Mouse (Mus musculus): Measurements from ENCODE around the gene Nbas. TPM values are rescaled to one million over a fixed set of nuclear protein-coding genes. Genes with fewer than 3 reads are reported as not detected.

Nbas gene
- polyA plus RNA-seq, 1 experiment from 2014 or later, result 11.5 TPM

- no peaks in the 10 kb centered on the region for H3K4me1 ChIP-seq (replicated peaks)
- H3K9ac ChIP-seq, result no peak overlapping the region
- H3K27ac ChIP-seq (ENCODE audit: poor library complexity, severe bottlenecking), result no peak overlapping the region
- peaks cover 14% of the 10 kb centered on the region for H3K36me3 ChIP-seq
- WGBS, result 73% methylated on average over 3 of the region's 3 CpGs
- ATAC-seq (ENCODE audit: insufficient number of reproducible peaks, low FRiP score), result no peak
- H3K4me3 ChIP-seq, result no peak overlapping the region
- no peaks in the 10 kb centered on the region for H3K9me3 ChIP-seq (replicated peaks)
- no peak overlapping the region for H3K4me2 ChIP-seq
- H3K27me3 ChIP-seq (replicated peaks), result no peaks in the 10 kb centered on the region
Observed at GRCm38 (mm10) chr12:13303037-13303436, 34.1 kb downstream of the Nbas start.

DNA sequence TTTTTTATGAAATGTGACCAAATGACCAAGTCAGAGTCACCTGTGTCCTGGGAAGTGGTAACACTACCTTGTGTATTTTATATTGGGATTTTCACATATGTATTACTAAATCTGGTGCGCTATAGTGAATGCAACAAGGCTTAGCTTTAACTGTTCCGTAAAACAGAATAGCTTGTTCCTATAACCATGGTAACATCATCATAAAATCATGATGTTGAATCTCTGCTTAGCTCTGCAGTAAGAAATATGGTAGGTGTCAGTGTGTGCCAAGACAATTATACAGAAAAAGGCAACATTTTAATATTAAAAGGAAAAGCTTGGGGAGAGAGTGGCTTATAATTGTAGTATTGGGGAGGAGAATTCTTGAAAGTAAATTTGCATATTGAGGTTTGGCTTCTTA lies 45.0 kb downstream of the Nbas start:
- Histone ChIP-seq H3K4me3 (no peak overlapping the region), H3K27me3 (replicated peaks) (no peaks in the 10 kb centered on the region), H3K27ac (ENCODE audit: poor library complexity, severe bottlenecking) (no peak overlapping the region), H3K36me3 (peaks cover 26% of the 10 kb centered on the region), H3K4me1 (replicated peaks) (no peaks in the 10 kb centered on the region), H3K4me2 (no peak overlapping the region), H3K9ac (no peak overlapping the region), H3K9me3 (replicated peaks) (no peaks in the 10 kb centered on the region)
- ATAC-seq (ENCODE audit: insufficient number of reproducible peaks, low FRiP score), result no peak
- WGBS, result 93% methylated on average over 2 of the region's 2 CpGs

DNA sequence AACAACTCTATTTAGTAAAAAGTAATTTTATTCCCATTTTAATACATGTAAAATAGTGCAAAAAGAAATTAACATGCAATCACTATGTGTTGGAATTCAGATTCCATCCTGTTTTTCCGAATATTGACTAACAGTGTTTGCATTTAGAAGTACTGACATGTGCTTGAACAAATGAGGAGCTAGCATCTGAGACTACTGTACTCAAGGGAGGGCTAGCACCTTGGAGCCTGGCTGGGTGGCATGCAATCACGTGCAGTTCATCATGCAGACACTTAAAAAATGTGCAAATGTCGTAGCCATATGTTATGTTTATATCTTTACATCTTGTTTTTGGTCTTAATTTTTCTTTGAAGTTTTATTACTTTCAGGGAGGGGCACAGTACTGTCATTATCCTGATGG lies 45.5 kb downstream of the Nbas start:
- 82% methylated on average over 3 of the region's 3 CpGs for WGBS
- H3K9me3 ChIP-seq (replicated peaks), result no peaks in the 10 kb centered on the region
- peaks cover 26% of the 10 kb centered on the region for H3K36me3 ChIP-seq
- ATAC-seq (ENCODE audit: insufficient number of reproducible peaks, low FRiP score), result no peak
- no peak overlapping the region for H3K9ac ChIP-seq
- H3K4me3 ChIP-seq, result no peak overlapping the region
- no peaks in the 10 kb centered on the region for H3K4me1 ChIP-seq (replicated peaks)
- no peaks in the 10 kb centered on the region for H3K27me3 ChIP-seq (replicated peaks)
- no peak overlapping the region for H3K4me2 ChIP-seq
- no peak overlapping the region for H3K27ac ChIP-seq (ENCODE audit: poor library complexity, severe bottlenecking)

- Histone ChIP-seq H3K27me3 (replicated peaks) (no peaks in the 10 kb centered on the region), H3K9ac (no peak overlapping the region), H3K36me3 (peaks cover 23% of the 10 kb centered on the region), H3K4me3 (no peak overlapping the region), H3K9me3 (replicated peaks) (no peaks in the 10 kb centered on the region), H3K4me2 (no peak overlapping the region), H3K27ac (ENCODE audit: poor library complexity, severe bottlenecking) (no peak overlapping the region), H3K4me1 (replicated peaks) (no peaks in the 10 kb centered on the region)
- WGBS, result 80% methylated on average over 1 of the region's 1 CpGs
- no peak for ATAC-seq (ENCODE audit: insufficient number of reproducible peaks, low FRiP score)
Observed at GRCm38 (mm10) chr12:13315081-13315480, 46.1 kb downstream of the Nbas start.

DNA sequence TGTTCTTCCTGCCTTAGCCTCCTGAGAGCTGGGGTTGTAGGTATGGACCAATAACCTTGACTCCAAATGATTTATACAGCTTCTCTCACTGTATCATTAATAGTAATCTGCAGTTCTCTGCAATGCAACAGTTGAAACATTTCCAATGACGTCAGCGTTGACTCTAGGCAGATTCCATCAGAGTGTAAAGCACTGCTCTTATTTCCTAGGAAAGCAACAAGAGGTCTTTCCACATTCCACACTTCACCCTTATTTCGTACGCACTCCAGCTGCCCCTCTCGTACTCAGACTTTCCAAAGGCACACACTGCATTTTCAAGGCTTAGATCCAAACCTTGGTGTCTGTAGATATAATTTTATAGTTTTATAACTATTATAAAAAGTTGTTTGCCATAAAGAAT lies 73.6 kb downstream of the Nbas start:
- Histone ChIP-seq H3K4me2 (no peak overlapping the region), H3K27ac (ENCODE audit: poor library complexity, severe bottlenecking) (no peak overlapping the region), H3K27me3 (replicated peaks) (no peaks in the 10 kb centered on the region), H3K4me3 (no peak overlapping the region), H3K4me1 (replicated peaks) (no peaks in the 10 kb centered on the region), H3K36me3 (peaks cover 14% of the 10 kb centered on the region; the same call in 1 of the 2 replicates), H3K9ac (no peak overlapping the region), H3K9me3 (replicated peaks) (no peaks in the 10 kb centered on the region)
- no peak for ATAC-seq (ENCODE audit: insufficient number of reproducible peaks, low FRiP score)
- WGBS, result 56% methylated on average over 5 of the region's 5 CpGs

GRCm38 (mm10) chr12:13356201-13356600 lies 87.3 kb downstream of the Nbas start:
- Histone ChIP-seq H3K27me3 (replicated peaks) (no peaks in the 10 kb centered on the region), H3K4me2 (no peak overlapping the region), H3K9me3 (replicated peaks) (no peaks in the 10 kb centered on the region), H3K4me3 (no peak overlapping the region), H3K9ac (no peak overlapping the region), H3K27ac (ENCODE audit: poor library complexity, severe bottlenecking) (no peak overlapping the region), H3K36me3 (peaks cover 12% of the 10 kb centered on the region), H3K4me1 (replicated peaks) (no peaks in the 10 kb centered on the region)
- WGBS, result 89% methylated on average over 10 of the region's 10 CpGs
- ATAC-seq (ENCODE audit: insufficient number of reproducible peaks, low FRiP score), result no peak

- no peak for ATAC-seq (ENCODE audit: insufficient number of reproducible peaks, low FRiP score)
- 85% methylated on average over 7 of the region's 7 CpGs for WGBS
- H3K27ac ChIP-seq (ENCODE audit: poor library complexity, severe bottlenecking), result no peak overlapping the region
- no peak overlapping the region for H3K9ac ChIP-seq
- no peaks in the 10 kb centered on the region for H3K27me3 ChIP-seq (replicated peaks)
- peaks cover 14% of the 10 kb centered on the region for H3K36me3 ChIP-seq
- no peak overlapping the region for H3K4me2 ChIP-seq
- H3K9me3 ChIP-seq (replicated peaks), result no peaks in the 10 kb centered on the region
- H3K4me1 ChIP-seq (replicated peaks), result no peaks in the 10 kb centered on the region
- H3K4me3 ChIP-seq, result no peak overlapping the region
Observed at GRCm38 (mm10) chr12:13356769-13357168, 87.8 kb downstream of the Nbas start.

DNA sequence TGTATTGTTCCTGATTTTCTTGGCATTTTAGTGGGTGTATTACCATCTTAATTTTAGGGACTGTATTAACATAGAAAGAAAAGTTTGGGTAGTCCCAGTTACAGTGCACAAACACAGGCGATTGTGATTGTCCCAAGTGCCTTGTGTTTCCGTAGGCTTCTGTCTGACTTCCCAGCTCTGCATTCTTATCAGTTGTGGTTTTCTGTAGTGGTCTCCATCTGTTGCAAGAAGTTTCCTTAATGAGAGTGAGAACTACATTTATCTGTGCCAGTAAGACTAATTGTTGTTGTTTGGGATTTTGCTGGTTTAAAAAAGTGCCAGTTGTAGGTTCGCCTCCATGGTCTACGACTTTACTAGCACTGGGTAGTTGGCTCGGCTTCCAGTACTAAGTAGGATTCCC lies 88.3 kb downstream of the Nbas start:
- ATAC-seq (ENCODE audit: insufficient number of reproducible peaks, low FRiP score), result no peak
- 75% methylated on average over 5 of the region's 5 CpGs for WGBS
- no peak overlapping the region for H3K4me3 ChIP-seq
- H3K4me1 ChIP-seq (replicated peaks), result no peaks in the 10 kb centered on the region
- H3K9me3 ChIP-seq (replicated peaks), result no peaks in the 10 kb centered on the region
- no peaks in the 10 kb centered on the region for H3K27me3 ChIP-seq (replicated peaks)
- H3K36me3 ChIP-seq, result peaks cover 18% of the 10 kb centered on the region
- no peak overlapping the region for H3K27ac ChIP-seq (ENCODE audit: poor library complexity, severe bottlenecking)
- H3K9ac ChIP-seq, result no peak overlapping the region
- H3K4me2 ChIP-seq, result no peak overlapping the region

GRCm38 (mm10) chr12:13358849-13359248 lies 89.9 kb downstream of the Nbas start:
- Histone ChIP-seq H3K4me2 (no peak overlapping the region), H3K9ac (no peak overlapping the region), H3K27me3 (replicated peaks) (no peaks in the 10 kb centered on the region), H3K27ac (ENCODE audit: poor library complexity, severe bottlenecking) (no peak overlapping the region), H3K4me1 (replicated peaks) (no peaks in the 10 kb centered on the region), H3K9me3 (replicated peaks) (no peaks in the 10 kb centered on the region), H3K4me3 (no peak overlapping the region), H3K36me3 (peaks cover 29% of the 10 kb centered on the region)
- no peak for ATAC-seq (ENCODE audit: insufficient number of reproducible peaks, low FRiP score)
- WGBS, result 64% methylated on average over 4 of the region's 4 CpGs

DNA sequence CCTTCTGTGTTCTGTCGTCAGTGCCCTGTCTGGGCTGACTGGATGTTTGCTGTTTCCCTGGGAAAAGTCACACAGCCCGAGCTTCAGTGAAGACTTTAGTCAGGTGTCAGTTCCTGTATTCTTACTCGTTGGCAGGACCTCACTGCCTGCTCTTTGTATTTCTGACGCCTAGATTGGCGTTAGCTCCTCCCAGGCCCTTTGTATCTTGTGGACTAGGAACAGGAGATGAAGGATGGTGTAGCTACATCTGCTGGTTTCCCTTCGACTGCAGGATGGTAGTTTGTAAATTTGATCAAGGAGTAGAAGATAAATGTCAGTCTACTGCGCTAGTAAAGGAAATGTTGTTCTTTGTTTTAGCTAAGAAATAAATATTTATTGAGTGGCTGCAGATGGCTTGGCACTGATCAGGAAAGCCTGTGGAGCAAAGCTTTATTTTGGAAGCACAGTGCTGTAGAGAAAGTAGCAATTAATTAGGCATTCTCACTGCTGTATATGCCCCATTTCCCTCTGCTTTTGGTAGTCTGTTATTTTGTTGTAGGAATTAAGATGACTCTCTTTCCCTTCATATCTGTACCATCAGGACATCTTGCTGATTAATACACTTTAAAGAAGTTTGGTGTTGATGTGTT lies 91.4 kb downstream of the Nbas start:
- Histone ChIP-seq H3K4me3 (no peak overlapping the region), H3K4me1 (replicated peaks) (no peaks in the 10 kb centered on the region), H3K27ac (ENCODE audit: poor library complexity, severe bottlenecking) (no peak overlapping the region), H3K27me3 (replicated peaks) (no peaks in the 10 kb centered on the region), H3K4me2 (no peak overlapping the region), H3K36me3 (peaks cover 29% of the 10 kb centered on the region), H3K9me3 (replicated peaks) (no peaks in the 10 kb centered on the region), H3K9ac (no peak overlapping the region)
- 44% methylated on average over 7 of the region's 7 CpGs for WGBS
- ATAC-seq (ENCODE audit: insufficient number of reproducible peaks, low FRiP score), result no peak

DNA sequence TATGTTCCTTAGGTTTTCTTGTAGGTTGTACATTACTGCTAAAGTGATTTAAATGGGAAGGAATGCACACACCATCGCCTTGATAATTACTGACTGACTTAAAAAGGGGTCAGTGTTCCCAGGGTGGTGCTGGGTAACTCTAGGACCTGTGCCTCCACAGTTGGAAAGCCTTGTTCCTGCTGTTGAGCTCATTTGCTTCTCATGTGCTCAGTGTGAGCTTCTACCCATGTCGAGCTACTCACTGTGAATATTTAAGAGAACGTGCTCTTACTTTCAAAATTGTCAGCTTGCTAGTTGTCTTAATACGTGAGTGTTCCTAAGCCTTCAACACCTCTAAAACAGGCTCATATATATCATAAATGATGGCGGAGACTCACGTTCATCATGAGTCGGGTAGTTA lies 112.6 kb downstream of the Nbas start:
- Histone ChIP-seq H3K4me1 (replicated peaks) (no peaks in the 10 kb centered on the region), H3K9ac (no peak overlapping the region), H3K27ac (ENCODE audit: poor library complexity, severe bottlenecking) (no peak overlapping the region), H3K4me3 (no peak overlapping the region), H3K36me3 (peaks cover 3% of the 10 kb centered on the region), H3K4me2 (no peak overlapping the region), H3K9me3 (replicated peaks) (no peaks in the 10 kb centered on the region), H3K27me3 (replicated peaks) (no peaks in the 10 kb centered on the region)
- no peak for ATAC-seq (ENCODE audit: insufficient number of reproducible peaks, low FRiP score)
- 88% methylated on average over 7 of the region's 7 CpGs for WGBS

DNA sequence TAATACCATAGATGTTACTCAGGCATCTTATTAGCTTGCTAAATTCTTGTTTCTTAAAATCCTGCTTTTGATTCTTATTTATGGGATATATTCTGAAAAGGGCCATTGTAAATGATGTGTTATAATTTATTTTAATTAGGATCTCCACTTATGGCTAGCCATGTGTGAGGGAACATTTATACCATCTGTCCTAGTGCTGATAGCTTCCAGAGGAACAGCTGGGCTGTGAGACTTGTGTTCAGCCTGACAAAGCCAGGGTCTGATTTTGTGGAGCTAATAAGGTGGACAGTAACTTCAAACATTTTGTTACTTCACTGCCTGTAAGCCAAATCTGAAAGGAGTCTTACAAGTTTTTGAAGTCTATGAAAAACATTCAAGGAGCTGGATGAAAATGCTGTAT lies 113.1 kb downstream of the Nbas start:
- no peak overlapping the region for H3K4me2 ChIP-seq
- no peaks in the 10 kb centered on the region for H3K4me1 ChIP-seq (replicated peaks)
- no peaks in the 10 kb centered on the region for H3K9me3 ChIP-seq (replicated peaks)
- no peaks in the 10 kb centered on the region for H3K36me3 ChIP-seq
- H3K4me3 ChIP-seq, result no peak overlapping the region
- no peak overlapping the region for H3K9ac ChIP-seq
- no peaks in the 10 kb centered on the region for H3K27me3 ChIP-seq (replicated peaks)
- ATAC-seq (ENCODE audit: insufficient number of reproducible peaks, low FRiP score), result no peak
- H3K27ac ChIP-seq (ENCODE audit: poor library complexity, severe bottlenecking), result no peak overlapping the region
